Mouse (Mus musculus): ENCODE data around the gene D17H6S53E. TPM values are rescaled to one million over a fixed set of nuclear protein-coding genes. Genes with fewer than 3 reads are reported as not detected.

Gene D17H6S53E
- polyA plus RNA-seq, 1 experiment from 2014 or later, result 11.1 TPM

Other genes starting within 250 kb of the D17H6S53E start
- 4.5 TPM for gene Zbtb12, start 246.9 kb upstream of the D17H6S53E start, polyA plus RNA-seq (2014; fragmentation: Illumina TruSeq; extraction: RNeasy Lipid Tissue Mini Kit (QIAGEN cat#74804); ENCODE audit: insufficient read depth, low read depth, low replicate concordance)
- not detected for gene Gm20547, start 244.3 kb upstream of the D17H6S53E start, polyA plus RNA-seq (2014; fragmentation: Illumina TruSeq; extraction: RNeasy Lipid Tissue Mini Kit (QIAGEN cat#74804); ENCODE audit: insufficient read depth, low read depth, low replicate concordance)
- gene C2, start 228.1 kb upstream of the D17H6S53E start, polyA plus RNA-seq (2014; fragmentation: Illumina TruSeq; extraction: RNeasy Lipid Tissue Mini Kit (QIAGEN cat#74804); ENCODE audit: insufficient read depth, low read depth, low replicate concordance), result 24.6 TPM
- gene Ehmt2, start 227.9 kb upstream of the D17H6S53E start, polyA plus RNA-seq (2014; fragmentation: Illumina TruSeq; extraction: RNeasy Lipid Tissue Mini Kit (QIAGEN cat#74804); ENCODE audit: insufficient read depth, low read depth, low replicate concordance), result 39.7 TPM
- 9.2 TPM for gene Slc44a4, start 211.9 kb upstream of the D17H6S53E start, polyA plus RNA-seq (2014; fragmentation: Illumina TruSeq; extraction: RNeasy Lipid Tissue Mini Kit (QIAGEN cat#74804); ENCODE audit: insufficient read depth, low read depth, low replicate concordance)
- 22.0 TPM for gene Neu1, start 195.1 kb upstream of the D17H6S53E start, polyA plus RNA-seq (2014; fragmentation: Illumina TruSeq; extraction: RNeasy Lipid Tissue Mini Kit (QIAGEN cat#74804); ENCODE audit: insufficient read depth, low read depth, low replicate concordance)
- 18.0 TPM for gene Hspa1b, start 167.1 kb upstream of the D17H6S53E start, polyA plus RNA-seq (2014; fragmentation: Illumina TruSeq; extraction: RNeasy Lipid Tissue Mini Kit (QIAGEN cat#74804); ENCODE audit: insufficient read depth, low read depth, low replicate concordance)
- gene Gm20481, start 156.5 kb upstream of the D17H6S53E start, polyA plus RNA-seq (2014; fragmentation: Illumina TruSeq; extraction: RNeasy Lipid Tissue Mini Kit (QIAGEN cat#74804); ENCODE audit: insufficient read depth, low read depth, low replicate concordance), result not detected
- 15.5 TPM for gene Hspa1a, start 154.2 kb upstream of the D17H6S53E start, polyA plus RNA-seq (2014; fragmentation: Illumina TruSeq; extraction: RNeasy Lipid Tissue Mini Kit (QIAGEN cat#74804); ENCODE audit: insufficient read depth, low read depth, low replicate concordance)
- gene Hspa1l, start 153.7 kb upstream of the D17H6S53E start, polyA plus RNA-seq (2014; fragmentation: Illumina TruSeq; extraction: RNeasy Lipid Tissue Mini Kit (QIAGEN cat#74804); ENCODE audit: insufficient read depth, low read depth, low replicate concordance), result 1.2 TPM
- gene Lsm2, start 144.5 kb upstream of the D17H6S53E start, polyA plus RNA-seq (2014; fragmentation: Illumina TruSeq; extraction: RNeasy Lipid Tissue Mini Kit (QIAGEN cat#74804); ENCODE audit: insufficient read depth, low read depth, low replicate concordance), result 34.0 TPM
- 25.7 TPM for gene Vars, start 125.4 kb upstream of the D17H6S53E start, polyA plus RNA-seq (2014; fragmentation: Illumina TruSeq; extraction: RNeasy Lipid Tissue Mini Kit (QIAGEN cat#74804); ENCODE audit: insufficient read depth, low read depth, low replicate concordance)
- gene Vwa7, start 109.8 kb upstream of the D17H6S53E start, polyA plus RNA-seq (2014; fragmentation: Illumina TruSeq; extraction: RNeasy Lipid Tissue Mini Kit (QIAGEN cat#74804); ENCODE audit: insufficient read depth, low read depth, low replicate concordance), result 0.74 TPM
- 1.3 TPM for gene Sapcd1, start 98.4 kb upstream of the D17H6S53E start, polyA plus RNA-seq (2014; fragmentation: Illumina TruSeq; extraction: RNeasy Lipid Tissue Mini Kit (QIAGEN cat#74804); ENCODE audit: insufficient read depth, low read depth, low replicate concordance)
- gene Msh5, start 79.6 kb upstream of the D17H6S53E start, polyA plus RNA-seq (2014; fragmentation: Illumina TruSeq; extraction: RNeasy Lipid Tissue Mini Kit (QIAGEN cat#74804); ENCODE audit: insufficient read depth, low read depth, low replicate concordance), result 3.1 TPM
- gene Clic1, start 76.4 kb upstream of the D17H6S53E start, polyA plus RNA-seq (2014; fragmentation: Illumina TruSeq; extraction: RNeasy Lipid Tissue Mini Kit (QIAGEN cat#74804); ENCODE audit: insufficient read depth, low read depth, low replicate concordance), result 242 TPM
- 99.2 TPM for gene Ddah2, start 67.3 kb upstream of the D17H6S53E start, polyA plus RNA-seq (2014; fragmentation: Illumina TruSeq; extraction: RNeasy Lipid Tissue Mini Kit (QIAGEN cat#74804); ENCODE audit: insufficient read depth, low read depth, low replicate concordance)
- 2.4 TPM for gene Ly6g6c, start 61.0 kb upstream of the D17H6S53E start, polyA plus RNA-seq (2014; fragmentation: Illumina TruSeq; extraction: RNeasy Lipid Tissue Mini Kit (QIAGEN cat#74804); ENCODE audit: insufficient read depth, low read depth, low replicate concordance)
- gene Mpig6b, start 60.2 kb upstream of the D17H6S53E start, polyA plus RNA-seq (2014; fragmentation: Illumina TruSeq; extraction: RNeasy Lipid Tissue Mini Kit (QIAGEN cat#74804); ENCODE audit: insufficient read depth, low read depth, low replicate concordance), result 0.84 TPM
- gene Ly6g6e, start 49.5 kb upstream of the D17H6S53E start, polyA plus RNA-seq (2014; fragmentation: Illumina TruSeq; extraction: RNeasy Lipid Tissue Mini Kit (QIAGEN cat#74804); ENCODE audit: insufficient read depth, low read depth, low replicate concordance), result 1.4 TPM
- gene Ly6g6d, start 48.3 kb upstream of the D17H6S53E start, polyA plus RNA-seq (2014; fragmentation: Illumina TruSeq; extraction: RNeasy Lipid Tissue Mini Kit (QIAGEN cat#74804); ENCODE audit: insufficient read depth, low read depth, low replicate concordance), result 13.1 TPM
- not detected for gene Ly6g6f, start 40.8 kb upstream of the D17H6S53E start, polyA plus RNA-seq (2014; fragmentation: Illumina TruSeq; extraction: RNeasy Lipid Tissue Mini Kit (QIAGEN cat#74804); ENCODE audit: insufficient read depth, low read depth, low replicate concordance)
- 72.3 TPM for gene Abhd16a, start 37.1 kb upstream of the D17H6S53E start, polyA plus RNA-seq (2014; fragmentation: Illumina TruSeq; extraction: RNeasy Lipid Tissue Mini Kit (QIAGEN cat#74804); ENCODE audit: insufficient read depth, low read depth, low replicate concordance)
- gene Ly6g5c, start 18.1 kb upstream of the D17H6S53E start, polyA plus RNA-seq (2014; fragmentation: Illumina TruSeq; extraction: RNeasy Lipid Tissue Mini Kit (QIAGEN cat#74804); ENCODE audit: insufficient read depth, low read depth, low replicate concordance), result not detected
- gene Ly6g5b, start 10.9 kb upstream of the D17H6S53E start, polyA plus RNA-seq (2014; fragmentation: Illumina TruSeq; extraction: RNeasy Lipid Tissue Mini Kit (QIAGEN cat#74804); ENCODE audit: insufficient read depth, low read depth, low replicate concordance), result 0.55 TPM
- 23.7 TPM for gene Gpank1, start 4.9 kb upstream of the D17H6S53E start, polyA plus RNA-seq (2014; fragmentation: Illumina TruSeq; extraction: RNeasy Lipid Tissue Mini Kit (QIAGEN cat#74804); ENCODE audit: insufficient read depth, low read depth, low replicate concordance)
- gene Csnk2b, start 4.3 kb upstream of the D17H6S53E start, polyA plus RNA-seq (2014; fragmentation: Illumina TruSeq; extraction: RNeasy Lipid Tissue Mini Kit (QIAGEN cat#74804); ENCODE audit: insufficient read depth, low read depth, low replicate concordance), result 116 TPM
- gene Apom, start 5.7 kb downstream of the D17H6S53E start, polyA plus RNA-seq (2014; fragmentation: Illumina TruSeq; extraction: RNeasy Lipid Tissue Mini Kit (QIAGEN cat#74804); ENCODE audit: insufficient read depth, low read depth, low replicate concordance), result not detected
- gene Bag6, start 8.8 kb downstream of the D17H6S53E start, polyA plus RNA-seq (2014; fragmentation: Illumina TruSeq; extraction: RNeasy Lipid Tissue Mini Kit (QIAGEN cat#74804); ENCODE audit: insufficient read depth, low read depth, low replicate concordance), result 66.8 TPM
- gene Prrc2a, start 38.5 kb downstream of the D17H6S53E start, polyA plus RNA-seq (2014; fragmentation: Illumina TruSeq; extraction: RNeasy Lipid Tissue Mini Kit (QIAGEN cat#74804); ENCODE audit: insufficient read depth, low read depth, low replicate concordance), result 149 TPM
- 14.2 TPM for gene Aif1, start 49.7 kb downstream of the D17H6S53E start, polyA plus RNA-seq (2014; fragmentation: Illumina TruSeq; extraction: RNeasy Lipid Tissue Mini Kit (QIAGEN cat#74804); ENCODE audit: insufficient read depth, low read depth, low replicate concordance)
- gene Lst1, start 62.1 kb downstream of the D17H6S53E start, polyA plus RNA-seq (2014; fragmentation: Illumina TruSeq; extraction: RNeasy Lipid Tissue Mini Kit (QIAGEN cat#74804); ENCODE audit: insufficient read depth, low read depth, low replicate concordance), result 56.7 TPM
- 46.6 TPM for gene Ltb, start 68.1 kb downstream of the D17H6S53E start, polyA plus RNA-seq (2014; fragmentation: Illumina TruSeq; extraction: RNeasy Lipid Tissue Mini Kit (QIAGEN cat#74804); ENCODE audit: insufficient read depth, low read depth, low replicate concordance)
- 1.2 TPM for gene Tnf, start 75.6 kb downstream of the D17H6S53E start, polyA plus RNA-seq (2014; fragmentation: Illumina TruSeq; extraction: RNeasy Lipid Tissue Mini Kit (QIAGEN cat#74804); ENCODE audit: insufficient read depth, low read depth, low replicate concordance)
- 0.62 TPM for gene Lta, start 79.0 kb downstream of the D17H6S53E start, polyA plus RNA-seq (2014; fragmentation: Illumina TruSeq; extraction: RNeasy Lipid Tissue Mini Kit (QIAGEN cat#74804); ENCODE audit: insufficient read depth, low read depth, low replicate concordance)
- not detected for gene Gm16181, start 94.5 kb downstream of the D17H6S53E start, polyA plus RNA-seq (2014; fragmentation: Illumina TruSeq; extraction: RNeasy Lipid Tissue Mini Kit (QIAGEN cat#74804); ENCODE audit: insufficient read depth, low read depth, low replicate concordance)
- gene Atp6v1g2, start 107.3 kb downstream of the D17H6S53E start, polyA plus RNA-seq (2014; fragmentation: Illumina TruSeq; extraction: RNeasy Lipid Tissue Mini Kit (QIAGEN cat#74804); ENCODE audit: insufficient read depth, low read depth, low replicate concordance), result 3.0 TPM
- gene Nfkbil1, start 109.4 kb downstream of the D17H6S53E start, polyA plus RNA-seq (2014; fragmentation: Illumina TruSeq; extraction: RNeasy Lipid Tissue Mini Kit (QIAGEN cat#74804); ENCODE audit: insufficient read depth, low read depth, low replicate concordance), result 13.6 TPM
- 120 TPM for gene Ddx39b, start 115.4 kb downstream of the D17H6S53E start, polyA plus RNA-seq (2014; fragmentation: Illumina TruSeq; extraction: RNeasy Lipid Tissue Mini Kit (QIAGEN cat#74804); ENCODE audit: insufficient read depth, low read depth, low replicate concordance)
- 887 TPM for gene H2-D1, start 136.4 kb downstream of the D17H6S53E start, polyA plus RNA-seq (2014; fragmentation: Illumina TruSeq; extraction: RNeasy Lipid Tissue Mini Kit (QIAGEN cat#74804); ENCODE audit: insufficient read depth, low read depth, low replicate concordance)
- gene H2-Q1, start 194.0 kb downstream of the D17H6S53E start, polyA plus RNA-seq (2014; fragmentation: Illumina TruSeq; extraction: RNeasy Lipid Tissue Mini Kit (QIAGEN cat#74804); ENCODE audit: insufficient read depth, low read depth, low replicate concordance), result 0.72 TPM
- gene H2-Q2, start 215.9 kb downstream of the D17H6S53E start, polyA plus RNA-seq (2014; fragmentation: Illumina TruSeq; extraction: RNeasy Lipid Tissue Mini Kit (QIAGEN cat#74804); ENCODE audit: insufficient read depth, low read depth, low replicate concordance), result 8.2 TPM